Mouse (Mus musculus) myocyte (in vitro differentiated cells): ENCODE measurements around the gene Fam120b. TPM values are rescaled to one million over a fixed set of nuclear protein-coding genes. Genes with fewer than 3 reads are reported as not detected.

ENCODE experiments used
- H3K27me3 ChIP-seq: one replicate; pipeline ENCODE4 v1.6.1; 2011; ENCODE audit not compliant: control insufficient read depth, insufficient read depth, insufficient read length
- H3K36me3 ChIP-seq: one replicate; pipeline ENCODE4 v1.6.1; 2011; ENCODE audit not compliant: control insufficient read depth, insufficient read depth
- H3K4me2 ChIP-seq: one replicate; pipeline ENCODE4 v1.6.1; 2011; ENCODE audit warnings: low read depth, control low read depth
- H3K4me3 ChIP-seq: one replicate; pipeline ENCODE4 v1.5.1; 2011; ENCODE audit warnings: mild to moderate bottlenecking, control low read depth, moderate library complexity
- H3K79me2 ChIP-seq: one replicate; pipeline ENCODE4 v1.6.1; 2011; ENCODE audit not compliant: control insufficient read depth, insufficient read depth
- H3ac ChIP-seq: one replicate; pipeline ENCODE4 v1.6.1; 2011; ENCODE audit not compliant: control insufficient read depth, insufficient read length
- CEBPB ChIP-seq: IDR thresholded peaks from 2 replicates; pipeline ENCODE4 v1.6.1; 2011; ENCODE audit warnings: mild to moderate bottlenecking, moderate library complexity; ENCODE audit not compliant: poor library complexity, insufficient read depth, severe bottlenecking
- E2F4 ChIP-seq: IDR thresholded peaks from one replicate; pipeline ENCODE4 v1.6.1; 2011; ENCODE audit warnings: mild to moderate bottlenecking, control low read depth, moderate library complexity; ENCODE audit not compliant: insufficient read depth
- MAX ChIP-seq: IDR thresholded peaks from one replicate; pipeline ENCODE4 v1.6.1; 2011; ENCODE audit warnings: low read depth, mild to moderate bottlenecking, control low read depth
- MYOD1 ChIP-seq, 3 experiments: IDR thresholded peaks; one replicate each; pipeline ENCODE4 v1.6.1; 2011; ENCODE audit warnings: control low read depth in 2 of 3, low read depth in 2 of 3, mild to moderate bottlenecking in 2 of 3, moderate library complexity in 1 of 3; ENCODE audit not compliant: insufficient read length in 2 of 3, control insufficient read depth in 1 of 3
- MYOG ChIP-seq, 3 experiments: IDR thresholded peaks; one replicate each; pipeline ENCODE4 v1.6.1; 2011; ENCODE audit warnings: control low read depth in 2 of 3, low read depth in 2 of 3, mild to moderate bottlenecking in 2 of 3; ENCODE audit not compliant: insufficient read length in 2 of 3, control insufficient read depth in 1 of 3, insufficient read depth in 1 of 3
- POLR2A ChIP-seq: IDR thresholded peaks from one replicate; pipeline ENCODE4 v1.6.1; 2011; ENCODE audit warnings: low read depth, mild to moderate bottlenecking, control low read depth, moderate library complexity; ENCODE audit not compliant: insufficient read length
- POLR2AphosphoS2 ChIP-seq: IDR thresholded peaks from one replicate; pipeline ENCODE4 v1.6.1; 2011; ENCODE audit warnings: low read depth, control low read depth; ENCODE audit not compliant: insufficient read length
- REST ChIP-seq: IDR thresholded peaks from one replicate; pipeline ENCODE4 v1.6.1; 2011; ENCODE audit warnings: mild to moderate bottlenecking, control low read depth, moderate library complexity; ENCODE audit not compliant: insufficient read depth, insufficient read length
- SRF ChIP-seq: IDR thresholded peaks from one replicate; pipeline ENCODE4 v1.6.1; 2011; ENCODE audit warnings: low read depth; ENCODE audit not compliant: control insufficient read depth, insufficient read length
- TCF12 ChIP-seq: IDR thresholded peaks from one replicate; pipeline ENCODE4 v1.6.1; 2011; ENCODE audit warnings: mild to moderate bottlenecking, control low read depth; ENCODE audit not compliant: poor library complexity, insufficient read depth, severe bottlenecking
- TCF3 ChIP-seq: IDR thresholded peaks from one replicate; pipeline ENCODE4 v1.6.1; 2011; ENCODE audit warnings: low read depth, control low read depth; ENCODE audit not compliant: insufficient read length
- USF1 ChIP-seq: IDR thresholded peaks from one replicate; pipeline ENCODE4 v1.6.1; 2011; ENCODE audit warnings: low read depth, mild to moderate bottlenecking, control low read depth, moderate library complexity
- polyA plus RNA-seq: library from polyadenylated mRNA; unstranded; fragments of >200 nt; fragmentation: generic; extraction: Trizol; gene quantifications from one replicate; pipeline ENCODE4 v1.2.1, GENCODE M21; 2012; ENCODE audit warnings: missing spikeins

The Fam120b gene
- polyA plus RNA-seq, 1 experiment, result 8.8 TPM

GRCm38 (mm10) chr17:15429451-15429850 lies 33.4 kb downstream of the Fam120b start:
- H3K4me2 ChIP-seq, result no peak overlapping the region
- no peaks in the 10 kb centered on the region for H3K79me2 ChIP-seq
- no peak overlapping the region for H3ac ChIP-seq
- peaks cover 19% of the 10 kb centered on the region for H3K36me3 ChIP-seq
- no peaks in the 10 kb centered on the region for H3K27me3 ChIP-seq
- H3K4me3 ChIP-seq, result no peak overlapping the region
- TF ChIP-seq E2F4, result no peak
- TF ChIP-seq MYOG (IDR thresholded peaks at IDR 0.05; ENCODE audit: control insufficient read depth in 1 of 3, insufficient read depth in 1 of 3, insufficient read length in 2 of 3, low read depth in 2 of 3), result no peak
- no peak for TF ChIP-seq USF1
- no peak for TF ChIP-seq TCF3
- TF ChIP-seq REST, result no peak
- no peak for TF ChIP-seq MAX
- TF ChIP-seq SRF, result no peak
- no peak for TF ChIP-seq CEBPB
- no peak for TF ChIP-seq TCF12
- no peak for TF ChIP-seq POLR2AphosphoS2

- H3K27me3 ChIP-seq, result no peaks in the 10 kb centered on the region
- H3K4me3 ChIP-seq, result no peak overlapping the region
- H3K36me3 ChIP-seq, result peaks cover 14% of the 10 kb centered on the region
- TF ChIP-seq CEBPB, result no peak
- TF ChIP-seq E2F4, result no peak
- peak in 1 of 3 experiments; percentile 56 for TF ChIP-seq MYOG (IDR thresholded peaks at IDR 0.05; ENCODE audit: control insufficient read depth in 1 of 3, insufficient read depth in 1 of 3, insufficient read length in 2 of 3, low read depth in 2 of 3)
- TF ChIP-seq TCF12, result no peak
- TF ChIP-seq USF1, result no peak
- TF ChIP-seq MYOD1 (IDR thresholded peaks at IDR 0.05; ENCODE audit: control insufficient read depth in 1 of 3, insufficient read length in 2 of 3, low read depth in 2 of 3), result peak in 2 of 3 experiments; percentile 41 to 66
- TF ChIP-seq TCF3, result no peak
- no peak for TF ChIP-seq MAX
- TF ChIP-seq REST, result no peak
- H3ac ChIP-seq, result no peak overlapping the region
- H3K79me2 ChIP-seq, result no peaks in the 10 kb centered on the region
- no peak overlapping the region for H3K4me2 ChIP-seq
These were observed 33.9 kb downstream of the Fam120b start for GRCm38 (mm10) chr17:15429937-15430336.

GRCm38 (mm10) chr17:15431021-15431514 lies 35.1 kb downstream of the Fam120b start:
- Histone ChIP-seq H3K36me3 (peaks cover 11% of the 10 kb centered on the region), H3K4me2 (no peak overlapping the region), H3K27me3 (no peaks in the 10 kb centered on the region), H3K4me3 (no peak overlapping the region), H3ac (no peak overlapping the region), H3K79me2 (no peaks in the 10 kb centered on the region)
- TF ChIP-seq CEBPB (no peak), USF1 (no peak), POLR2A (no peak), TCF12 (no peak), E2F4 (no peak), TCF3 (no peak), MAX (no peak), POLR2AphosphoS2 (no peak), SRF (no peak), REST (no peak), MYOG (IDR thresholded peaks at IDR 0.05; ENCODE audit: control insufficient read depth in 1 of 3, insufficient read depth in 1 of 3, insufficient read length in 2 of 3, low read depth in 2 of 3) (no peak), MYOD1 (IDR thresholded peaks at IDR 0.05; ENCODE audit: control insufficient read depth in 1 of 3, insufficient read length in 2 of 3, low read depth in 2 of 3) (no peak)

- no peak overlapping the region for H3ac ChIP-seq
- no peak overlapping the region for H3K4me3 ChIP-seq
- no peaks in the 10 kb centered on the region for H3K79me2 ChIP-seq
- TF ChIP-seq CEBPB (no peak), TCF3 (no peak), MAX (no peak), USF1 (no peak), POLR2AphosphoS2 (no peak)
- H3K36me3 ChIP-seq, result peaks cover 11% of the 10 kb centered on the region
- H3K4me2 ChIP-seq, result no peak overlapping the region
- H3K27me3 ChIP-seq, result no peaks in the 10 kb centered on the region
These were observed 35.5 kb downstream of the Fam120b start for GRCm38 (mm10) chr17:15431551-15431950.

- TF ChIP-seq POLR2AphosphoS2 (no peak), TCF12 (no peak), MYOD1 (IDR thresholded peaks at IDR 0.05; ENCODE audit: control insufficient read depth in 1 of 3, insufficient read length in 2 of 3, low read depth in 2 of 3) (no peak)
- Histone ChIP-seq H3K27me3 (no peaks in the 10 kb centered on the region), H3K4me2 (no peak overlapping the region), H3K79me2 (no peaks in the 10 kb centered on the region), H3K4me3 (no peak overlapping the region), H3K36me3 (peaks cover 6% of the 10 kb centered on the region), H3ac (no peak overlapping the region)
These were observed 36.0 kb downstream of the Fam120b start for GRCm38 (mm10) chr17:15432036-15432435.
